Comparison of ENCODE assay signal across 8 mouse cellular contexts in the genomic region with DNA sequence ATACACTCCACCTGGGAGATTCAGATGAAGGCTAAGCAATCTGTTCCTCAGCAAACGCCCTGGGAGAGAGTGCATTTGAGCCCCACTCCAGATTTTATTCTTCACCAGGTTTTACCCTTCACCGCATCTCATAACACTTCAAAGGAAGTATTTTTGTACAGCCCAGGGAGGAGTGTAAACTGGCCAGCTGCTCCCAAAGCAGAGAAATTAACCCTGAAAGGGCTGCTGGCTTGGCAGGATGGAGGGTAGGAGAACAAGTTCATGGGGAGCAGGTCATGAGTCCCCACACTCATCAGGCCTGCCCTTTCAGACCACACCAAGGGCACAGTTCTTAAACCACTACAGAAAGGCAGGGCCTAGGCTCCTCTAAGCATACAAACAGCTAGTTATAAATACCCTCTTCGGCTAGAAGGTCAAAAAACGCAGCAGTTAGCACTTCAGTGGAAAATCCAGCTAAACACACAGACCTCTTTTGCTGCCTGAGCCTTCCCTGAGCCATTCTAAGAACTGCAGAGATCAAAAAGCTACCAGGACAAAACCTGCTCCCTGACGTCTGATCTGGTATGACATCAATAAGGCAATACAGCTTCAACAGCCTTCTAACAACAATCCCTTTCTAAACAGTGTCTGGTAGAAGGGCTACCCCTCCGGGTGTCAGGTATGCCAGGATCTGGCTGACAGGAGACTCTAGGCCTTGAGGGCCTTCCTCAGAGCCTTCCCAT. TPM values are rescaled to one million over a fixed set of nuclear protein-coding genes. Genes with fewer than 3 reads are reported as not detected.
A peak's percentile ranks its signal among the peaks of the same experiment; 100 is the strongest.
DNase-seq lines count a peak whose midpoint lies in the region; ATAC-seq and TF ChIP-seq lines count a peak whose summit lies in the region.

No protein-coding gene starts in this region.

- no peak overlapping the region for H3K4me3 ChIP-seq in heart, embryonic 12.5 days
- no peak overlapping the region for H3K4me3 ChIP-seq in liver, postnatal 0 days (ENCODE audit: low read depth, low read length)

- peak; percentile 15; the same call in 1 of the 2 replicates for ATAC-seq in heart, embryonic 12.5 days (ENCODE audit: insufficient number of reproducible peaks, low FRiP score)
- ATAC-seq in liver, postnatal 0 days = peak; percentile 40

- no peaks in the 10 kb centered on the region for H3K36me3 ChIP-seq in heart, embryonic 12.5 days
- no peaks in the 10 kb centered on the region for H3K36me3 ChIP-seq in liver, postnatal 0 days (replicated peaks; ENCODE audit: insufficient read depth, low read length)

- no peaks in the 10 kb centered on the region for H3K27me3 ChIP-seq in heart, embryonic 12.5 days (replicated peaks)
- no peaks in the 10 kb centered on the region for H3K27me3 ChIP-seq in liver, postnatal 0 days (ENCODE audit: insufficient read depth, low read length)

- no peak for TF ChIP-seq EP300 in liver, postnatal 0 days (IDR thresholded peaks at IDR 0.05; ENCODE audit: low read depth)

- DNase-seq in adrenal gland, postnatal 10 days = peak; percentile 35
- no peak for DNase-seq in adrenal gland, postnatal 36 days
- DNase-seq in brain, adult 2 months (ENCODE audit: low read depth, low spot score) = peak; percentile 79
- peak; percentile 67 for DNase-seq in kidney, adult 9 months
- DNase-seq in liver, postnatal 0 days = no peak
- peak; percentile 4 for DNase-seq in retina, postnatal 7 days (ENCODE audit: low read depth, low spot score)
- no peak for DNase-seq in spleen, postnatal 4 days (ENCODE audit: low spot score in 2 of 2)

- 15% methylated on average over 6 of the region's 6 CpGs for WGBS in heart, embryonic 12.5 days
- 37% methylated on average over 6 of the region's 6 CpGs for WGBS in liver, postnatal 0 days (ENCODE audit: insufficient replicate concordance)

- peak overlapping the region; percentile 21 for H3K4me2 ChIP-seq in heart, embryonic 12.5 days
- no peak overlapping the region for H3K4me2 ChIP-seq in liver, postnatal 0 days (ENCODE audit: low read depth, low read length)

- H3K9ac ChIP-seq in heart, embryonic 12.5 days = peak overlapping the region; percentile 42
- H3K9ac ChIP-seq in liver, postnatal 0 days (replicated peaks) = no peak overlapping the region

- no peaks in the 10 kb centered on the region for H3K9me3 ChIP-seq in heart, embryonic 12.5 days (replicated peaks)
- H3K9me3 ChIP-seq in liver, postnatal 0 days (ENCODE audit: low read length) = no peaks in the 10 kb centered on the region

- H3K4me1 ChIP-seq in heart, embryonic 12.5 days (replicated peaks) = peaks cover 61% of the 10 kb centered on the region
- peaks cover 32% of the 10 kb centered on the region for H3K4me1 ChIP-seq in liver, postnatal 0 days (ENCODE audit: insufficient read depth)

- TF ChIP-seq CTCF in liver, postnatal 0 days (IDR thresholded peaks at IDR 0.05; ENCODE audit: low read depth) = no peak

- H3K27ac ChIP-seq in heart, embryonic 12.5 days (ENCODE audit: poor library complexity, severe bottlenecking) = peak overlapping the region; percentile 88
- peak overlapping the region; percentile 73 for H3K27ac ChIP-seq in liver, postnatal 0 days (ENCODE audit: low read depth)

RNA-seq across cellular contexts. Expression of gene Znrf3, which starts 28.9 kb away (rescaled TPM):
- total RNA-seq in adrenal gland, postnatal 10 days (2021) = 10 to 100 TPM; 23.9 to 29.3 TPM
- 10 to 100 TPM; 28.8 to 35.8 TPM for total RNA-seq in adrenal gland, postnatal 36 days (2021)
- polyA plus RNA-seq in heart, embryonic 12.5 days (2016; fragmentation: Nextera tagmentation; extraction: Ambion mirVana) = 7.3 and 7.6 TPM in 2 replicates
- 3.9 and 4.5 TPM in 2 replicates for polyA plus RNA-seq in liver, postnatal 0 days (2015; fragmentation: Nextera tagmentation; extraction: Ambion mirVana)

Comparison
In these comparisons a context has a peak if more than half of its experiments do, and no peak if none do; other contexts are left out.
1. DNase-seq: peak in adrenal gland, postnatal 10 days (single experiment), brain, adult 2 months (single experiment), kidney, adult 9 months (single experiment) and retina, postnatal 7 days (single experiment); none in adrenal gland, postnatal 36 days (0 of 2), liver, postnatal 0 days (single experiment) and spleen, postnatal 4 days (0 of 2).